Mouse (Mus musculus) kidney, embryonic 14.5 days (tissue): ENCODE measurements around the gene Phactr3. TPM values are rescaled to one million over a fixed set of nuclear protein-coding genes. Genes with fewer than 3 reads are reported as not detected.

Source experiments
- ATAC-seq: fragments of 200-750 bp; cut with Nextera tagmentation; 2 replicates; pipeline ENCODE4 v1.8.0; 2017; ENCODE audit warnings: moderate number of reproducible peaks, mild to moderate bottlenecking, moderate TSS enrichment, moderate library complexity; ENCODE audit not compliant: low FRiP score, low TSS enrichment
- H3K27ac ChIP-seq: fragments of 300-500 bp; sonication (generic); 2 replicates; pipeline ENCODE4 v1.5.1; 2014; ENCODE audit warnings: low read depth, mild to moderate bottlenecking, low read length, moderate library complexity, mixed read lengths
- H3K27me3 ChIP-seq: fragments of 300-500 bp; sonication (generic); 2 replicates; pipeline ENCODE4 v1.6.1; 2014; ENCODE audit warnings: mild to moderate bottlenecking, low read length; ENCODE audit not compliant: control insufficient read depth, insufficient read depth
- H3K36me3 ChIP-seq: fragments of 300-500 bp; sonication (generic); 2 replicates; pipeline ENCODE4 v1.6.1; 2014; ENCODE audit warnings: low read length, mixed read lengths; ENCODE audit not compliant: control insufficient read depth, insufficient read depth
- H3K4me1 ChIP-seq: fragments of 300-500 bp; sonication (generic); 2 replicates; pipeline ENCODE4 v1.6.1; 2014; ENCODE audit warnings: low read length, mixed read lengths; ENCODE audit not compliant: control insufficient read depth, insufficient read depth
- H3K4me2 ChIP-seq: fragments of 300-500 bp; sonication (generic); replicated peaks from 2 replicates; pipeline ENCODE4 v1.6.1; 2014; ENCODE audit warnings: low read depth, mild to moderate bottlenecking, low read length
- H3K4me3 ChIP-seq: fragments of 300-500 bp; sonication (generic); 2 replicates; pipeline ENCODE4 v1.5.1; 2014; ENCODE audit warnings: mild to moderate bottlenecking, low read length
- H3K9ac ChIP-seq: fragments of 300-500 bp; sonication (generic); 2 replicates; pipeline ENCODE4 v1.6.1; 2014; ENCODE audit warnings: low read depth, mild to moderate bottlenecking, low read length, moderate library complexity
- H3K9me3 ChIP-seq: fragments of 300-500 bp; sonication (generic); 2 replicates; pipeline ENCODE4 v1.6.1; 2016; ENCODE audit warnings: low read length; ENCODE audit not compliant: control insufficient read depth
- WGBS: fragments of 180-500 bp; shearing (Covaris S2); extraction: QIAGEN DNeasy Blood & Tissue Kit; methylation state at CpG from one replicate; pipeline ENCODE4 v1.1.7; 2014; 5-methylcytosine and 5-hydroxymethylcytosine counted together
- polyA plus RNA-seq: library from polyadenylated mRNA; unstranded; fragments of >200 nt; fragmentation: Nextera tagmentation; extraction: Ambion mirVana; gene quantifications from 2 replicates; pipeline ENCODE4 v1.2.1, GENCODE M21; 2014

Gene Phactr3
- polyA plus RNA-seq, 1 experiment from 2014 or later: 0.95 TPM

GRCm38 (mm10) chr2:178242996-178243395 lies 124.2 kb downstream of the Phactr3 start:
- Histone ChIP-seq H3K36me3 (no peaks in the 10 kb centered on the region), H3K9ac (no peak overlapping the region), H3K27ac (no peak overlapping the region), H3K27me3 (no peaks in the 10 kb centered on the region), H3K9me3 (no peaks in the 10 kb centered on the region), H3K4me1 (no peaks in the 10 kb centered on the region), H3K4me3 (no peak overlapping the region), H3K4me2 (no peak overlapping the region)
- ATAC-seq: no peak
- 63% methylated on average over 3 of the region's 3 CpGs for WGBS

- H3K36me3 ChIP-seq: no peaks in the 10 kb centered on the region
- no peak overlapping the region for H3K4me2 ChIP-seq
- no peaks in the 10 kb centered on the region for H3K9me3 ChIP-seq
- no peak overlapping the region for H3K4me3 ChIP-seq
- no peak overlapping the region for H3K27ac ChIP-seq
- H3K4me1 ChIP-seq: no peaks in the 10 kb centered on the region
- no peak overlapping the region for H3K9ac ChIP-seq
- no peak for ATAC-seq
- H3K27me3 ChIP-seq: no peaks in the 10 kb centered on the region
- WGBS: 88% methylated on average over 1 of the region's 1 CpGs
Observed at GRCm38 (mm10) chr2:178244866-178245265, 126.1 kb downstream of the Phactr3 start.

DNA sequence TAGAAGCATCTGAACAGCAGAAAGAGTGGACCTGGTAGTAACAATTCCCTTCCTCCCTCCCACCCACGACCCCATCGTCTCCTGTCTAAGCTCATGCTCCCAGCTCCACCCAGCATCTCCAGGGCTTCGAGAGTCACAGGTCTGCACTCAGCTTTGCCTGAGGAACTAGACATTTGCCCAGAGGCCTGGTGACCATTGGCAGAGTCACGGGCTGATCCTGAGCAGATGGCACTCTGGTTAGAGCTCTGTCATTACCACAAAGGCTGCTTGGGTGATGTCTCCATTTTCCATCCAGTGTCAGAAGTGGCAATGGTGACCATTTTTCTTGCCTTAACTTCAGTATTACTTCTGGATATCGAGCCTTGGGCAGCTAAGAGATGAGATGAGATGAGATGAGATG lies 127.1 kb downstream of the Phactr3 start:
- 86% methylated on average over 5 of the region's 5 CpGs for WGBS

DNA sequence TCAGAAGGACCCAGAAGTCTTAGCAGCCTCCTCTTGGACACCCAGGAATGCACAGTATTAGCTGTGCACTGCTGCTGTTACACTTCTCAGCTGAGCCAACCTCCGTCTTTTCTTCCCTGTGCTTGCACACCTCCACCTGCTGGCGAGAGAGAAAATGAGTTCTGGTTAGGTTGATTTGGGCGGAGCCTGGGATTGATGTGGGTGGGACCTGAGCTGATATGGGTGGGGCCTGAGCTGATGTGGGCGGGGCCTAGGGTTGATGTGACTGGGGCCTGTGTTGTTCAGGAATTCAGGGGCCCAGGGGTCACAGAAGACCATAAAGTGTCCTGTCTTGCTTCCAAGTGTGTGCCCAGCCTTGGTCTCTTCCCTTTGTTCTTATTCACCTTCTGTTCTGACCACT lies 128.0 kb downstream of the Phactr3 start:
- H3K9ac ChIP-seq: no peak overlapping the region
- 53% methylated on average over 4 of the region's 4 CpGs for WGBS
- H3K4me3 ChIP-seq: no peak overlapping the region
- no peaks in the 10 kb centered on the region for H3K36me3 ChIP-seq
- H3K4me2 ChIP-seq: no peak overlapping the region
- H3K4me1 ChIP-seq: no peaks in the 10 kb centered on the region
- H3K27ac ChIP-seq: no peak overlapping the region
- H3K27me3 ChIP-seq: no peaks in the 10 kb centered on the region
- peak; percentile 69 for ATAC-seq
- no peaks in the 10 kb centered on the region for H3K9me3 ChIP-seq

More for the DNA sequence above, 127.1 kb downstream of the Phactr3 start:
- Histone ChIP-seq H3K4me3 (no peak overlapping the region), H3K4me2 (no peak overlapping the region), H3K9ac (no peak overlapping the region), H3K27me3 (no peaks in the 10 kb centered on the region), H3K9me3 (no peaks in the 10 kb centered on the region), H3K36me3 (no peaks in the 10 kb centered on the region), H3K4me1 (no peaks in the 10 kb centered on the region), H3K27ac (no peak overlapping the region)
- no peak for ATAC-seq

GRCm38 (mm10) chr2:178247274-178247673 lies 128.5 kb downstream of the Phactr3 start:
- WGBS: 57% methylated on average over 8 of the region's 8 CpGs
- no peaks in the 10 kb centered on the region for H3K9me3 ChIP-seq
- H3K4me3 ChIP-seq: no peak overlapping the region
- no peaks in the 10 kb centered on the region for H3K36me3 ChIP-seq
- no peaks in the 10 kb centered on the region for H3K4me1 ChIP-seq
- ATAC-seq: peak; percentile 40; the same call in 1 of the 2 replicates
- H3K4me2 ChIP-seq: no peak overlapping the region
- no peak overlapping the region for H3K9ac ChIP-seq
- H3K27me3 ChIP-seq: no peaks in the 10 kb centered on the region
- no peak overlapping the region for H3K27ac ChIP-seq

DNA sequence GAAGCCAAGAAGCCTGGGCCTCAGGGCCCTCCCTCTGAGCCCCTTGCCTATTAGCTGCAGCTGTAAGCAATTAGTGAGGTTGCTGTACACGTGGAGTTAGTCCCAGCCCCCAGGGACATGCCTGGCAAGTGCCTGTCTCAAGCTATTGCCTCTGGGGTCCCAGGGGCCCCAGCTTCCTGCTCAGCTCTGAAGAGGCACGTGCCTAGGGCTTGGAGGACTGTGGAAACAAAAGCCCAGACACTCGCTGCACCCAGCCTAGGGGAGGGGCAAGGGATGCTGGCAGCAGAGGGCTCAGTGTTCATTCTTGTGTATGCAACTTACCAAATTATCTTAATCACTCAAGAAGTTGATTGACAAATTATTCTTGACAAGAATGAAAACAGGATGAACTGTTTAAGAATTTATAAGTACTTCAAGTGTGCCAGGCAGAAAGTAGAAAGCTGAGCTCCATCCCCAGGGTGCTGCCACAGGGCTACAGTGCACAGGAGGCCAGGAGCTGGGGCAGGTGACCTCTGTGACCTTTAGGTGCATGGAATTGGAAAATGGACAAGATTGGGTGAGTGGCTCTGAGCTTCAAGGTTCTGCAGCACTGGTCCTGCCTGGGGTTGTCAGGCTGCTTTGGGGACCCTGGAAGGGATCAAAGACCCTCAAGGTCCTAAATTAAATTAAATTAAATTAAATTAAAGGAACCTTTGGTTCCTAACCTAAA lies 138.5 kb downstream of the Phactr3 start:
- no peaks in the 10 kb centered on the region for H3K36me3 ChIP-seq
- H3K9me3 ChIP-seq: no peaks in the 10 kb centered on the region
- no peaks in the 10 kb centered on the region for H3K27me3 ChIP-seq
- no peak overlapping the region for H3K27ac ChIP-seq
- H3K4me1 ChIP-seq: peaks cover 3% of the 10 kb centered on the region; the same call in 1 of the 2 replicates
- ATAC-seq: peak; percentile 75
- H3K9ac ChIP-seq: no peak overlapping the region
- no peak overlapping the region for H3K4me2 ChIP-seq
- 2% methylated on average over 3 of the region's 3 CpGs for WGBS
- no peak overlapping the region for H3K4me3 ChIP-seq

GRCm38 (mm10) chr2:178257986-178258555 lies 139.3 kb downstream of the Phactr3 start:
- Histone ChIP-seq H3K36me3 (no peaks in the 10 kb centered on the region), H3K4me2 (no peak overlapping the region), H3K9ac (no peak overlapping the region), H3K4me1 (peaks cover 3% of the 10 kb centered on the region; the same call in 1 of the 2 replicates), H3K4me3 (no peak overlapping the region), H3K9me3 (no peaks in the 10 kb centered on the region), H3K27ac (no peak overlapping the region), H3K27me3 (no peaks in the 10 kb centered on the region)
- 0 out of 2 replicates have a peak, but pooled peaks have one; percentile 4 for ATAC-seq
- WGBS: 17% methylated on average over 1 of the region's 2 CpGs

GRCm38 (mm10) chr2:178263055-178263454 lies 144.3 kb downstream of the Phactr3 start:
- no peak for ATAC-seq
- H3K4me2 ChIP-seq: no peak overlapping the region
- H3K4me3 ChIP-seq: no peak overlapping the region
- no peaks in the 10 kb centered on the region for H3K27me3 ChIP-seq
- H3K4me1 ChIP-seq: no peaks in the 10 kb centered on the region
- H3K27ac ChIP-seq: no peak overlapping the region
- H3K36me3 ChIP-seq: no peaks in the 10 kb centered on the region
- no peaks in the 10 kb centered on the region for H3K9me3 ChIP-seq
- WGBS: 78% methylated on average over 4 of the region's 4 CpGs
- H3K9ac ChIP-seq: no peak overlapping the region

DNA sequence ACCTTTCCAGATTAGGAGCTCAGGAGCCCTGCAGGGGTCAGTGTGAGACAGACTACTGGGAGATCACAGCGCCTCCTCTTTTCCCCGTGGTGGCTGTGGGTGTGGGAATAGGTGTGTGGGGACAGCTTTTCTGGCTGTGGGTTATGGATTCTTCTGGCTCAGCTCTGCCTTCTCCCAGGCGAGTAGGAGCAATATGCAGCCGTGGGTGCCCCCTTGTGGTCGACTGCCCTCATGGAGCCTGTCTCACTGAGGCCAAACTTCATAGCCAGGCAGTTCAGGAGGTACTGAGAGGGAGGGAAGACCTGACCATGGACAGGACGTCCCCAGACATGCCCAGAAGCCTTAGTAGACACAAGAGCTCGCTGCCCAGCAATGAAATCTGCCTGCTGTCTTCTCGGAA lies 145.6 kb downstream of the Phactr3 start:
- Histone ChIP-seq H3K9me3 (no peaks in the 10 kb centered on the region), H3K4me3 (no peak overlapping the region), H3K9ac (no peak overlapping the region), H3K27ac (no peak overlapping the region), H3K4me2 (no peak overlapping the region), H3K4me1 (no peaks in the 10 kb centered on the region), H3K36me3 (no peaks in the 10 kb centered on the region), H3K27me3 (no peaks in the 10 kb centered on the region)
- WGBS: 5% methylated on average over 8 of the region's 8 CpGs
- ATAC-seq: peak; percentile 87; the same call in 1 of the 2 replicates
